In the genomic region with DNA sequence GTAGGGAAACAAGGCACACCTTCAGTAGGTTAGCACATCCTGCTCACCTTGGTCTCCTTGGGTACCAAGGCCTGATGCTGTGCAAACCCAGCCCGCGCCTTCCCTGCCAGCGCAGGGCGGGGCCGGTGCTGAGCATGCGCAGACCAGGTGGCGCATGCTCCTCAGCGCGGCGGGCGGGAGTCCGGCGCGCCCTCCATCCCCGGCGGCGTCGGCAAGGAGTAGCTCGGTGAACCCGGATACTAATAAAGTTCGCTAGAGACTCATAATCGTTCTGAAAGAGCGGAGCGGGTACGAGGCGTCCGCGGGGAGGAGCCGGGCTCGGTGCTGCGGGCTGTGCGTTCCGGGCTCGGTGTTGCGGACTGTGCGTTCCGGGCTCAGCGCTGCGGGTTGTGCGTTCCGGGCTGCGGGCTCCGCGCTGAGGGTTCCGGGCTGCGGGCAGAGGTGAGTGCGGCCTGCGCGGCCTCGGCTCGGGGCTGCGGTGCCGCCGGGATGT, we compare ENCODE assay signal across 8 mouse cellular contexts. TPM values are rescaled to one million over a fixed set of nuclear protein-coding genes. Genes with fewer than 3 reads are reported as not detected.
DNase-seq lines count a peak whose midpoint lies in the region; ATAC-seq and TF ChIP-seq lines count a peak whose summit lies in the region.

A gene (plus strand): TSS at position 155 of the 493 bp plus-strand sequence.

- peak; percentile 87 for DNase-seq in adrenal gland, postnatal 14 days
- DNase-seq in embryonic facial prominence, embryonic 10.5 days (ENCODE audit: low spot score), result peak; percentile 90
- peak; percentile 86 to 90 for DNase-seq in left cerebral cortex, postnatal 36 days (ENCODE audit: low spot score in 2 of 2)
- peak; percentile 81 for DNase-seq in midbrain, embryonic 10.5 days (ENCODE audit: low spot score)
- peak; percentile 82 for DNase-seq in right cerebral cortex, postnatal 4 days
- peak; percentile 76 for DNase-seq in yolk sac, embryonic 10.5 days (ENCODE audit: low spot score)

- H3K9ac ChIP-seq in intestine, postnatal 0 days (ENCODE audit: low read depth, low read length), result peak within 1 kb of the TSS; percentile 74

- peak within 1 kb of the TSS; percentile 90 for H3K4me3 ChIP-seq in embryonic facial prominence, embryonic 10.5 days
- H3K4me3 ChIP-seq in intestine, postnatal 0 days (ENCODE audit: low read depth, low read length), result peak within 1 kb of the TSS; percentile 80
- peak within 1 kb of the TSS; percentile 90 for H3K4me3 ChIP-seq in midbrain, embryonic 10.5 days

- H3K27me3 ChIP-seq in embryonic facial prominence, embryonic 10.5 days (replicated peaks; ENCODE audit: low read depth, poor library complexity, severe bottlenecking), result no peaks in the 10 kb centered on the region
- no peaks in the 10 kb centered on the region for H3K27me3 ChIP-seq in intestine, postnatal 0 days (replicated peaks; ENCODE audit: control insufficient read depth, insufficient read depth, low read length)
- no peaks in the 10 kb centered on the region for H3K27me3 ChIP-seq in midbrain, embryonic 10.5 days (ENCODE audit: low read depth, poor library complexity, severe bottlenecking)

- ATAC-seq in granulocyte monocyte progenitor cell, adult 5-6 weeks (replicated peaks; ENCODE audit: poor library complexity, severe bottlenecking), result peak; percentile 87
- peak; percentile 90 for ATAC-seq in intestine, postnatal 0 days

- H3K4me2 ChIP-seq in intestine, postnatal 0 days (replicated peaks; ENCODE audit: low read depth), result peak within 1 kb of the TSS; percentile 96

- under 1% methylated on average over 54 of the region's 54 CpGs for WGBS in embryonic facial prominence, embryonic 10.5 days
- 0% methylated on average over 53 of the region's 54 CpGs for WGBS in intestine, postnatal 0 days
- under 1% methylated on average over 54 of the region's 54 CpGs for WGBS in midbrain, embryonic 10.5 days

- H3K36me3 ChIP-seq in embryonic facial prominence, embryonic 10.5 days (replicated peaks), result peaks cover 32% of the 10 kb centered on the region
- H3K36me3 ChIP-seq in intestine, postnatal 0 days (ENCODE audit: control insufficient read depth, insufficient read depth), result peaks cover 15% of the 10 kb centered on the region
- H3K36me3 ChIP-seq in midbrain, embryonic 10.5 days, result peaks cover 33% of the 10 kb centered on the region

- peak within 1 kb of the TSS; percentile 95 for H3K27ac ChIP-seq in embryonic facial prominence, embryonic 10.5 days (replicated peaks)
- peak within 1 kb of the TSS; percentile 70 for H3K27ac ChIP-seq in intestine, postnatal 0 days (ENCODE audit: low read depth, low read length)
- peak within 1 kb of the TSS; percentile 94 for H3K27ac ChIP-seq in midbrain, embryonic 10.5 days (replicated peaks)

- peaks cover 20% of the 10 kb centered on the region for H3K4me1 ChIP-seq in embryonic facial prominence, embryonic 10.5 days
- 0 out of 2 replicates have a peak, but pooled peaks cover 4% of the 10 kb centered on the region for H3K4me1 ChIP-seq in intestine, postnatal 0 days (replicated peaks; ENCODE audit: control insufficient read depth, insufficient read depth, low read length)
- peaks cover 20% of the 10 kb centered on the region for H3K4me1 ChIP-seq in midbrain, embryonic 10.5 days

- H3K9me3 ChIP-seq in embryonic facial prominence, embryonic 10.5 days, result no peaks in the 10 kb centered on the region
- no peaks in the 10 kb centered on the region for H3K9me3 ChIP-seq in intestine, postnatal 0 days (ENCODE audit: control insufficient read depth)
- no peaks in the 10 kb centered on the region for H3K9me3 ChIP-seq in midbrain, embryonic 10.5 days (replicated peaks)

- intact Hi-C loops in left cerebral cortex, postnatal 36 days (cut with DNase I), result no loop called here

- no peak; the same call in 1 of the 2 replicates for TF ChIP-seq CTCF in intestine, postnatal 0 days (IDR thresholded peaks at IDR 0.05; ENCODE audit: low read depth)

RNA-seq across cellular contexts. Expression of the gene that starts here (rescaled TPM):
- 12.0 and 15.2 TPM in 2 replicates for total RNA-seq in adrenal gland, postnatal 14 days (2021)
- 32.3 and 35.2 TPM in 2 replicates for polyA plus RNA-seq in embryonic facial prominence, embryonic 10.5 days (2016; fragmentation: Nextera tagmentation; extraction: Ambion mirVana)
- 3.6 and 8.4 TPM in 2 replicates for total RNA-seq in granulocyte monocyte progenitor cell, adult 5-6 weeks (2014; fragmentation: Nextera tagmentation)
- 2.3 and 2.4 TPM in 2 replicates for total RNA-seq in granulocyte monocyte progenitor cell, adult 5-6 weeks (2017)
- polyA plus RNA-seq in intestine, postnatal 0 days (2015; fragmentation: Nextera tagmentation; extraction: Ambion mirVana), result 9.7 and 11.5 TPM in 2 replicates
- total RNA-seq in left cerebral cortex, postnatal 36 days (2021), result 10 to 100 TPM; 27.4 to 32.1 TPM
- 30.9 and 33.2 TPM in 2 replicates for polyA plus RNA-seq in midbrain, embryonic 10.5 days (2016; fragmentation: Nextera tagmentation; extraction: Ambion mirVana)

Comparison
In these comparisons a context has a peak if more than half of its experiments do, and no peak if none do; other contexts are left out.
1. Peak in every context shown above with its lines: DNase-seq, ATAC-seq, H3K4me3 ChIP-seq and H3K27ac ChIP-seq.